Mouse (Mus musculus): ENCODE data around the gene 2310061I04Rik. TPM values are rescaled to one million over a fixed set of nuclear protein-coding genes. Genes with fewer than 3 reads are reported as not detected.

2310061I04Rik gene
- polyA plus RNA-seq, 1 experiment, result 52.0 TPM

GRCm38 (mm10) chr17:35927471-35927870, 30.2 kb upstream of the 2310061I04Rik start:
- H3K4me1 ChIP-seq (ENCODE audit: control insufficient read depth, insufficient read depth, low read length), result no peaks in the 10 kb centered on the region; the same call in 1 of the 2 replicates
- TF ChIP-seq CTCF (IDR thresholded peaks at IDR 0.05; ENCODE audit: control insufficient read depth, insufficient read depth, low read length) (no peak), POLR2A (IDR thresholded peaks at IDR 0.05; ENCODE audit: borderline replicate concordance, control insufficient read depth, low read depth, low read length) (no peak)
- 50% methylated on average over 1 of the region's 1 CpGs for WGBS
- H3K4me3 ChIP-seq (replicated peaks; ENCODE audit: control insufficient read depth, low read depth, low read length), result no peak overlapping the region
- no peak overlapping the region for H3K27ac ChIP-seq (ENCODE audit: control insufficient read depth, insufficient read depth, low read depth, low read length, poor library complexity)

GRCm38 (mm10) chr17:35923281-35923680, 26.1 kb upstream of the 2310061I04Rik start:
- 84% methylated on average over 4 of the region's 4 CpGs for WGBS
- Histone ChIP-seq H3K4me1 (ENCODE audit: control insufficient read depth, insufficient read depth, low read length) (no peaks in the 10 kb centered on the region; the same call in 1 of the 2 replicates), H3K27ac (ENCODE audit: control insufficient read depth, insufficient read depth, low read depth, low read length, poor library complexity) (no peak overlapping the region), H3K4me3 (replicated peaks; ENCODE audit: control insufficient read depth, low read depth, low read length) (no peak overlapping the region)
- TF ChIP-seq POLR2A (IDR thresholded peaks at IDR 0.05; ENCODE audit: borderline replicate concordance, control insufficient read depth, low read depth, low read length) (no peak), CTCF (IDR thresholded peaks at IDR 0.05; ENCODE audit: control insufficient read depth, insufficient read depth, low read length) (no peak)

- no peak overlapping the region for H3K27ac ChIP-seq (ENCODE audit: control insufficient read depth, insufficient read depth, low read depth, low read length, poor library complexity)
- 73% methylated on average over 3 of the region's 3 CpGs for WGBS
- TF ChIP-seq POLR2A (IDR thresholded peaks at IDR 0.05; ENCODE audit: borderline replicate concordance, control insufficient read depth, low read depth, low read length) (no peak), CTCF (IDR thresholded peaks at IDR 0.05; ENCODE audit: control insufficient read depth, insufficient read depth, low read length) (no peak)
- no peaks in the 10 kb centered on the region; the same call in 1 of the 2 replicates for H3K4me1 ChIP-seq (ENCODE audit: control insufficient read depth, insufficient read depth, low read length)
- no peak overlapping the region for H3K4me3 ChIP-seq (replicated peaks; ENCODE audit: control insufficient read depth, low read depth, low read length)
Measured at GRCm38 (mm10) chr17:35922566-35922965, 25.3 kb upstream of the 2310061I04Rik start.

- Histone ChIP-seq H3K27ac (ENCODE audit: control insufficient read depth, insufficient read depth, low read depth, low read length, poor library complexity) (no peak overlapping the region), H3K4me1 (ENCODE audit: control insufficient read depth, insufficient read depth, low read length) (no peaks in the 10 kb centered on the region; the same call in 1 of the 2 replicates), H3K4me3 (replicated peaks; ENCODE audit: control insufficient read depth, low read depth, low read length) (no peak overlapping the region)
- TF ChIP-seq CTCF (IDR thresholded peaks at IDR 0.05; ENCODE audit: control insufficient read depth, insufficient read depth, low read length), result no peak
- TF ChIP-seq POLR2A (IDR thresholded peaks at IDR 0.05; ENCODE audit: borderline replicate concordance, control insufficient read depth, low read depth, low read length), result no peak
- 77% methylated on average over 4 of the region's 4 CpGs for WGBS
Measured at GRCm38 (mm10) chr17:35921710-35922109, 24.5 kb upstream of the 2310061I04Rik start.

GRCm38 (mm10) chr17:35920862-35921562, 23.8 kb upstream of the 2310061I04Rik start:
- no peak for TF ChIP-seq POLR2A (IDR thresholded peaks at IDR 0.05; ENCODE audit: borderline replicate concordance, control insufficient read depth, low read depth, low read length)
- 0 out of 2 replicates have a peak, but pooled peaks have one; percentile 17 for TF ChIP-seq CTCF (IDR thresholded peaks at IDR 0.05; ENCODE audit: control insufficient read depth, insufficient read depth, low read length)
- H3K4me3 ChIP-seq (replicated peaks; ENCODE audit: control insufficient read depth, low read depth, low read length), result no peak overlapping the region
- H3K4me1 ChIP-seq (ENCODE audit: control insufficient read depth, insufficient read depth, low read length), result no peaks in the 10 kb centered on the region; the same call in 1 of the 2 replicates
- 71% methylated on average over 5 of the region's 5 CpGs for WGBS
- H3K27ac ChIP-seq (ENCODE audit: control insufficient read depth, insufficient read depth, low read depth, low read length, poor library complexity), result peak overlapping the region; percentile 30; the same call in 1 of the 2 replicates

- H3K4me3 ChIP-seq (replicated peaks; ENCODE audit: control insufficient read depth, low read depth, low read length), result no peak overlapping the region
- peak overlapping the region; percentile 95; the same call in 1 of the 2 replicates for H3K27ac ChIP-seq (ENCODE audit: control insufficient read depth, insufficient read depth, low read depth, low read length, poor library complexity)
- no peak for TF ChIP-seq CTCF (IDR thresholded peaks at IDR 0.05; ENCODE audit: control insufficient read depth, insufficient read depth, low read length)
- no peak for TF ChIP-seq POLR2A (IDR thresholded peaks at IDR 0.05; ENCODE audit: borderline replicate concordance, control insufficient read depth, low read depth, low read length)
- WGBS, result 26% methylated on average over 1 of the region's 1 CpGs
- H3K4me1 ChIP-seq (ENCODE audit: control insufficient read depth, insufficient read depth, low read length), result peaks cover 1% of the 10 kb centered on the region; the same call in 1 of the 2 replicates
Measured at GRCm38 (mm10) chr17:35920384-35920783, 23.2 kb upstream of the 2310061I04Rik start.

- WGBS, result 30% methylated on average over 6 of the region's 6 CpGs
- Histone ChIP-seq H3K4me3 (replicated peaks; ENCODE audit: control insufficient read depth, low read depth, low read length) (peak overlapping the region; percentile 27), H3K27ac (ENCODE audit: control insufficient read depth, insufficient read depth, low read depth, low read length, poor library complexity) (peak overlapping the region; percentile 95), H3K4me1 (ENCODE audit: control insufficient read depth, insufficient read depth, low read length) (peaks cover 1% of the 10 kb centered on the region; the same call in 1 of the 2 replicates)
- TF ChIP-seq POLR2A (IDR thresholded peaks at IDR 0.05; ENCODE audit: borderline replicate concordance, control insufficient read depth, low read depth, low read length) (peak; percentile 56; the same call in 1 of the 2 replicates), CTCF (IDR thresholded peaks at IDR 0.05; ENCODE audit: control insufficient read depth, insufficient read depth, low read length) (no peak)
Measured at GRCm38 (mm10) chr17:35919864-35920301, 22.7 kb upstream of the 2310061I04Rik start.

GRCm38 (mm10) chr17:35919060-35919715, 22.0 kb upstream of the 2310061I04Rik start:
- WGBS, result 6% methylated on average over 7 of the region's 7 CpGs
- TF ChIP-seq POLR2A (IDR thresholded peaks at IDR 0.05; ENCODE audit: borderline replicate concordance, control insufficient read depth, low read depth, low read length) (no peak), CTCF (IDR thresholded peaks at IDR 0.05; ENCODE audit: control insufficient read depth, insufficient read depth, low read length) (no peak)
- H3K27ac ChIP-seq (ENCODE audit: control insufficient read depth, insufficient read depth, low read depth, low read length, poor library complexity), result peak overlapping the region; percentile 95
- peak overlapping the region; percentile 60 for H3K4me3 ChIP-seq (replicated peaks; ENCODE audit: control insufficient read depth, low read depth, low read length)
- peaks cover 1% of the 10 kb centered on the region; the same call in 1 of the 2 replicates for H3K4me1 ChIP-seq (ENCODE audit: control insufficient read depth, insufficient read depth, low read length)

Measured in bone marrow, adult 2 months (tissue).